Mouse (Mus musculus) cerebellum, adult 18-20 months (tissue): Measurements from ENCODE around the gene Sprr2a1.
"Not testable (repeated sequence)": the region's sequence is repeated elsewhere in the genome, so short reads cannot be mapped to it uniquely, and the experiment has no call there.

Experiments used
- DNase-seq, 2 experiments: peaks; one replicate each; pipeline ENCODE4 v3.0.0; 2021

Gene Sprr2a1

GRCm38 (mm10) chr3:92215569-92215968, at the start of gene Sprr2a1, which contains the start of gene Sprr2a2:
Sprr2a1 (plus strand) TSS chr3:92215799.
Sprr2a2 (plus strand) TSS chr3:92215920.
- DNase-seq, result not testable (repeated sequence)

DNA sequence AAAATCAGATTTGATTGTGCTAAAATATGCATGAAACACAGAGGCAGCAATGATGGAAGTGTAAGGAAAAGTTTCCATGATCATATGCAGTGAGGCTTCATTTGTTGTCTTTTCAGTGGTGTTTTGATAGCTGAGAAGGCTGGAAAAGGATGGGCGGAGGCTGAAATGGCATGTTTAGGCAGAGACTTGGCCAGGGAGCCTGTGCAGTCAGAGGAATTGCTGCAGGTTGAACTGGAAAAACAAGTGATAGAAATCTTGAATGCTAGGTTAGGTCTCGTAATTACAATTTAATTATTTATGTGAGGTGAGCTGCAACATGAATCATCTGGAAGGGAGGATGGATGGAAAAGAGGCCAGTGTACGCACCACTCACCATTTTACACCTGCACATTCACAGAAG, 45.8 kb upstream of the Sprr2a1 start:
- DNase-seq, result no peak

GRCm38 (mm10) chr3:92176880-92177279, 38.7 kb upstream of the Sprr2a1 start:
- no peak for DNase-seq

GRCm38 (mm10) chr3:92195512-92196200, 19.9 kb upstream of the Sprr2a1 start:
- DNase-seq, result no peak

GRCm38 (mm10) chr3:92211133-92211925, 4.3 kb upstream of the Sprr2a1 start:
- DNase-seq, result not testable (repeated sequence)

- DNase-seq, result not testable (repeated sequence)
Observed at GRCm38 (mm10) chr3:92212059-92212458, 3.5 kb upstream of the Sprr2a1 start.

DNA sequence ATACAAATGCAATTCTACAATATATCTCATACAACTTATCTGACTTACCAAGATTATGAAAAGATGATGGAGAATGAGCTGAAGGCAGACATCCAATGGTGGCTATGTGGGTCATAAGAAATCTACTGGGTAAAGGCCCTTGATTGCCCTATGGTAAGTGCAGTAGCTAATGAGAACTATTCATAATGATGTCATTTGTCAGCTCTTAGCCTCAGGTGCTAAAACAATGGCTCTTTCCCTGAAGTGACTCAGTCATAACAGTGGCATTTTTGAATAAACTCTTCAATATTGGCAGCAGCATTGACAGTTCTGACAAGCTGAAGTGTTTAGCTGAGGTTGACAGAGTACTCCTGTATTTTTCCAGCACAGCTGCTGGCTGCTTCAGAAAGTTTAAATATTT, 1.9 kb upstream of the Sprr2a1 start:
- DNase-seq, result not testable (repeated sequence)

DNA sequence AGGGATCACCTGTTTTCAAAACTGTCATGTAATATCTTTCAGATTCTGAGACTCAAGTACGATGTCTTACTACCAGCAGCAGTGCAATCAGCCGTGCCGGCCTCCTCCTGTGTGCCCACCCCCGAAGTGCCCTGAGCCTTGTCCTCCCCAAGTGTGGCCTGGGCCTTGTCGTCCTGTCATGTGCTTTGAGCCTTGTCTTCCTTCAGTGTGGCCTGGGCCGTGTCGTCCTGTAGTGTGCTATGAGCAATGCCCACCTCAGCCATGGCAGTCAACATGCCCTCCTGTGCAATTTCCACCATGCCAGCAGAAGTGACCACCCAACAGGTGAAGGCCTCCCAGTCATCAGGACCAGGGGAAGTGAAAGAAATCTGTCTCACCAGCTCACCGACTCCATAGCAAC, 3.4 kb downstream of the Sprr2a1 start:
- not testable (repeated sequence) for DNase-seq

DNA sequence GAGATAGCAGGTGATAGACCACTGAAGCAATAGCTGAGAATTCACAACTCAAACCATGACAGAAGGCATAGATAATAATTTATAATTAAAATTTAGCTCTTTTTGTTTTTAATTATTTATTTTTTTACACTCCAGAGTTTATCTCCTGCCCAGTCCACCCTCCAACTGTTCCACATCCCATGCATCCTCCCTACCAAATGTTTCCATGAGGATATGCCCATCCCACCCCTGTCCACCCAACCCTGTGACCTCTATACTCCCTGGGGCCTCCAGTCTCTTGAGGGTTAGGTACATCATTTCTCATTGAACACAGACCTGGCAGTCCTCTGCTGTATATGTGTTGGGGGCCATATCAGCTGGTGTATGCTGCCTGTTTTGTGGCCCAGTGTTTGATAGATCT, 8.1 kb downstream of the Sprr2a1 start:
- DNase-seq, result not testable (repeated sequence)

GRCm38 (mm10) chr3:92227410-92227809, 11.8 kb downstream of the Sprr2a1 start:
- DNase-seq, result not testable (repeated sequence)

DNA sequence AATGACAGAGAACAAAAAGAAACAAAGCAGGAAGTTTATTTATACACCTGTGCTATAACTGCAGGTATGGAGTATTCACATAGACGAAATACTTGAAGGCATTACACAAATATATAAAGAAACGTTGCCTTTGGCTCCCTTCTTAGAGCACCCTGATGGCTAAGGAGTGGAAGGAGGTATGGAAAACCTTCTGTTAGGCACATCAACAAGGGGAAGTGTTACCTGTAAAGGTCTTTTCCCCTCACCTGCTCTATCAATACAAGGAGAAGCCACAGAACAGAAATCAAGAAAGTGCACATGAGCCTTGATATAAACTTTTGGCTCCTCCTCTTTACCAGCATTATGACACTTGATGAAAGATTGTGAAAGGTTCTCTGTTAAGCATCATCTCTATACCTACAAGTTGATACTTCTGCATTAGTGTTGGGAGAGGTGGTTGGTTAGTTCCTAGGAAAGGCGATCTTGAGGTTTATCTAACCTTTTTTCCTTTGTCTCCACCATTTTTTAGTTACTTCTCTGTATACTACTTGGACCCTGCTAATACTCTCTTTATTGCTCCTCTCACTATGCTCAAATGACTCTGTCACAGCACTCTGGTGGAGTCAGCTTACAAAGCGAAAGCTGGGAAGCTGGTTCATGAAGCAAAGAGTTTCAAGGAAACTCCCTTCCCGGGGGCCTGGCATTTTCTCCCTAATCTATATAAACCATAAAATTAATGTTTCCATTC, 21.0 kb downstream of the Sprr2a1 start:
- not testable (repeated sequence) for DNase-seq

DNA sequence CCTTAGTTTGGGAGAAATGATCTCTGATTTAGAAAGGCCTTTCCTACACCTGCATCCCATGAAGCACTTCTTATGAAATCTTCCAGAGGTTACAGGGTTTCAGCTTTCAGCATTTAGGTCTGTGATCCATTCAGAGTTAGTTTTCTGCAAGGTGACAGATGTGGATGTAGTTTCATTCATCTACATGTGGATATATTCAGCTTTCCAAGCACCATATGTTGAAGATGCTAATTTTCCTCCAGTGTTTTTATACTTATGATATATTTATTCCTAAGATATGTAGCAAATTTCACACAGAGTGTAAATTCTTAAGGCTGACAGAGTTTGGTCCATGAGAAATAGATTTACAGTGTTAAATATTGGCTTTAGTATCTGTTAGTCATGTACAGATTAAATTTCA, 23.1 kb downstream of the Sprr2a1 start:
- not testable (repeated sequence) for DNase-seq

- DNase-seq, result not testable (repeated sequence)
Observed at GRCm38 (mm10) chr3:92239197-92239596, 23.6 kb downstream of the Sprr2a1 start.

GRCm38 (mm10) chr3:92244833-92245232, 29.2 kb downstream of the Sprr2a1 start:
- not testable (repeated sequence) for DNase-seq

DNA sequence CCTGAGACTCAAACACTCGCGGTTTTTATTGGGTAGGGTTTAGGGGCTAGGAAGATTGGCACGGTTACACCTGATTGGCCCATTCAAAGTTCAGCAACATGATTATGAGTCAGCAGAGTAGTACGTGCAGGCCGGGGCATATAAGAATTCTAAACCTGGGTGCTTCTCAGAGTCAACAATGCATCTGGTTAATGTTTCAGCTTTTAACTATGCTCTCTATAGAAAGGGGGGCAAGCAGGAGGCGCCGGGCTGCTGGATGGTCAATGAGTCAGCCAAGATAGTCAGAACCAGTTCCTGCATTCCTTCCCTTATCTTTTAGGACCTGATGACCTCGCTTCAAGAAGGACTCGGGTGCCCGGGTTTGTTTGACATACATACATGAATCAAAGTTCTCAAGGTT, 30.6 kb downstream of the Sprr2a1 start:
- DNase-seq, result not testable (repeated sequence)

DNA sequence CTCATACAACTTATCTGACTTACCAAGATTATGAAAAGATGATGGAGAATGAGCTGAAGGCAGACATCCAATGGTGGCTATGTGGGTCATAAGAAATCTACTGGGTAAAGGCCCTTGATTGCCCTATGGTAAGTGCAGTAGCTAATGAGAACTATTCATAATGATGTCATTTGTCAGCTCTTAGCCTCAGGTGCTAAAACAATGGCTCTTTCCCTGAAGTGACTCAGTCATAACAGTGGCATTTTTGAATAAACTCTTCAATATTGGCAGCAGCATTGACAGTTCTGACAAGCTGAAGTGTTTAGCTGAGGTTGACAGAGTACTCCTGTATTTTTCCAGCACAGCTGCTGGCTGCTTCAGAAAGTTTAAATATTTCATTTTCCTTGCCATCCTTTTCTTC, 32.9 kb downstream of the Sprr2a1 start:
- DNase-seq, result not testable (repeated sequence)

DNA sequence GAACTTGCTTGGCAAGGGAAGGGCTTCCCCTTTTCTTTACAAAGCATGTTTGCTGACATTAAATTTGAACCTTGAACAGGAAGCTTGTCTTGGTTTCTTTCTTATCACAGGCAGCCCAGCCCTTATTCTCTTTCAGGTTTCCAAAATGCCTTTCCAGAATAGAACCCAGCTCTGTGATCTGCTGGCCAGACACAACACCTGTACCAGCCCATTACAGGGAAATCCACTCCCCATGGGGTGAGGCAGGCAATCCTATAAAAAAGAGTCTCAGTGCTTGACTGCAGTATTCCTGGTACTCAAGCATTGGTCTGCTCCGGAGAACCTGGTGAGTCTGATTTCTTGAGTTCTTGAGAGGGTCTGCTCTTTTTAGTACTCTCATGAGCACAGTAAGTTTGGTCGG, 34.9 kb downstream of the Sprr2a1 start:
- DNase-seq, result not testable (repeated sequence)

GRCm38 (mm10) chr3:92253860-92254259, 38.3 kb downstream of the Sprr2a1 start:
- DNase-seq, result not testable (repeated sequence)

GRCm38 (mm10) chr3:92258526-92258925, 42.9 kb downstream of the Sprr2a1 start:
- not testable (repeated sequence) for DNase-seq

DNA sequence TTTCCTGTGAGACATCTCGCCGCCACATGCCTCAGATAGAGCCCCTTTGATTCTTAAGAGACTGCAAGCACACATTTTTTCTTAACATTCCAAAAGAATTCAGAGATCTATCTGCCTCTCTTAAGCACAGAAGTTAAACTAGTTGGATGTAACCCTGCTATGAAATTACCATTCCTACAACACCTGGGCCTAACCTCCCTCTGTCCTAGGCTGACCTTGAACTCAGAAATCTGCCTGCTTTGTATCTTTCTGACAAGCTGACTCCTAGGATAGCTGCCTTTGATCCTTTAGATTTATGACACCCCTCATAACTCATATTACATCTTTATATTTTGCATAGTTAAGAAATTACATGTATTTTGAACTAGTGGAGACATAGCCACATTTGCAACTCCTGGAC, 47.9 kb downstream of the Sprr2a1 start:
- DNase-seq, result not testable (repeated sequence)
